ENCODE assay signal across 20 mouse cellular contexts in the genomic region with DNA sequence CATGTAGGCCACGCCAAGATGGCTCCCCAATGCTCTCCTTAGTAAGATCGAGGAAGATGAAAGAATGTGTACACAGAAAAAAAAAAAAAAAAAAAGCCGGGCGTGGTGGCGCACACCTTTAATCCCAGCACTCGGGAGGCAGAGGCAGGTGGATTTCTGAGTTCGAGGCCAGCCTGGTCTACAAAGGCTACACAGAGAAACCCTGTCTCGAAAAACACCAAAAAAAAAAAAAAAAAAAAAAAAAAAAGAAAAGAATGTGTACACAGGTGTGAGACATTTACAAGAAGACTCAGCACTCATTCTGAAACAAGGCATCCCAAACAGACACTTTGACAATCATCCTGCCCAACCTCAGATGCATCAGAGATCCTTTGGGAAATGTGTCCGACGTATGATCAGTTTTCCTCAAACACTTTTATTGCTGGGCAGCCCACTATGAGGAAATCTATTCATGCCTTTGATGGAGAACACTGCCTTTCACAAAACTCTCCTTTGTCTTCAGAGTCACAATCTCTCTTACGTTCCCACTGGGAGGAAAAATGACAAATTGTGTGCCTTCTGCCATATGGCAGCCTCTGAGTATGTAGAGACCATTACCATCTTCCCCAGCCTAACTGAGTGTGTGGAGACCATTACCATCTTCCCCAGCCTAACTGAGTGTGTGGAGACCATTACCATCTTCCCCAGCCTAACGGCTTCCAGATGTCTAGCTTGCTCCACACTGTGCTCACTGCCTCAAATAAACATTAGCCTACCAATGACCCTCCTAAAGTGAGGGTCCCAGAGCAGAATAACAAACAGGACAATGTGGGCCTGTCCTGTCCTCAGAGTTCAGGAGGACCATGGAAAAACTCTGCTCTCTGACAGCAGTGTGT.
DNase-seq lines count a peak whose midpoint lies in the region; ATAC-seq lines count a peak whose summit lies in the region.
"Had no signal": no experiment of that assay in that cellular context is flagged by ENCODE, and none has a peak within 500 bp of the region (broad histone marks: within the 10 kb centered on the region; RNA-seq: fewer than 3 reads in every experiment).

No protein-coding gene starts in this region.

- H3K9me3 ChIP-seq in neural tube, embryonic 15.5 days (replicated peaks) = no peaks in the 10 kb centered on the region
- no peaks in the 10 kb centered on the region for H3K9me3 ChIP-seq in neural tube, embryonic 11.5 days (ENCODE audit: control insufficient read depth, low read length)
- no peaks in the 10 kb centered on the region for H3K9me3 ChIP-seq in midbrain, embryonic 14.5 days (ENCODE audit: control insufficient read depth, low read length)
- H3K9me3 ChIP-seq: heart, embryonic 13.5 days; liver, embryonic 15.5 days; midbrain, embryonic 13.5 days had no signal

- no peak overlapping the region for H3K4me3 ChIP-seq in neural tube, embryonic 15.5 days (replicated peaks)
- no peak overlapping the region for H3K4me3 ChIP-seq in neural tube, embryonic 11.5 days (ENCODE audit: low read depth, low read length)
- no peak overlapping the region for H3K4me3 ChIP-seq in midbrain, embryonic 14.5 days (replicated peaks; ENCODE audit: low read depth, low read length)
- H3K4me3 ChIP-seq: heart, embryonic 13.5 days; layer of hippocampus, adult 2 months; liver, embryonic 15.5 days; midbrain, embryonic 13.5 days had no signal

- H3K4me1 ChIP-seq in neural tube, embryonic 15.5 days = no peaks in the 10 kb centered on the region
- H3K4me1 ChIP-seq in neural tube, embryonic 11.5 days (ENCODE audit: control insufficient read depth, insufficient read depth, low read length) = peaks cover 8% of the 10 kb centered on the region; the same call in 1 of the 2 replicates
- H3K4me1 ChIP-seq in midbrain, embryonic 14.5 days (ENCODE audit: control insufficient read depth, insufficient read depth, low read length) = no peaks in the 10 kb centered on the region

- 70% methylated on average over 11 of the region's 12 CpGs for WGBS in neural tube, embryonic 15.5 days
- 56% methylated on average over 10 of the region's 12 CpGs for WGBS in neural tube, embryonic 11.5 days
- WGBS in midbrain, embryonic 14.5 days = 87% methylated on average over 10 of the region's 12 CpGs

- no peak overlapping the region for H3K9ac ChIP-seq in neural tube, embryonic 15.5 days (replicated peaks)
- no peak overlapping the region for H3K9ac ChIP-seq in neural tube, embryonic 11.5 days (ENCODE audit: low read length)
- H3K9ac ChIP-seq in midbrain, embryonic 14.5 days (replicated peaks; ENCODE audit: low read length) = no peak overlapping the region
- H3K9ac ChIP-seq: heart, embryonic 13.5 days; liver, embryonic 15.5 days; midbrain, embryonic 13.5 days had no signal

- peak; percentile 24 for DNase-seq in neural tube, embryonic 10.5 days (ENCODE audit: extremely low spot score, low spot score)
- peak; percentile 63 for DNase-seq in embryo, embryonic 11 days
- peak; percentile 55 for DNase-seq in forelimb bud, embryonic 11.5 days (ENCODE audit: low read depth, low spot score)
- DNase-seq in neural tube, embryonic 11.5 days (ENCODE audit: low spot score) = peak; percentile 39
- DNase-seq in midbrain, embryonic 14.5 days = no peak
- DNase-seq: adrenal gland, adult 8-10 months; cerebellum, adult 9-11 months; heart, adult 18-20 months; kidney, adult 2 months; kidney, postnatal 14 days; left cerebral cortex, postnatal 4 days; right cerebral cortex, postnatal 25 days; thymus, postnatal 14 days had no signal

- H3K27me3 ChIP-seq in neural tube, embryonic 15.5 days (replicated peaks) = no peaks in the 10 kb centered on the region
- no peaks in the 10 kb centered on the region for H3K27me3 ChIP-seq in neural tube, embryonic 11.5 days (ENCODE audit: control insufficient read depth, insufficient read depth, low read length)
- no peaks in the 10 kb centered on the region for H3K27me3 ChIP-seq in midbrain, embryonic 14.5 days (ENCODE audit: control insufficient read depth, insufficient read depth, low read length)
- H3K27me3 ChIP-seq: heart, embryonic 13.5 days; liver, embryonic 15.5 days; midbrain, embryonic 13.5 days had no signal

- no peak overlapping the region for H3K4me2 ChIP-seq in neural tube, embryonic 15.5 days
- no peak overlapping the region for H3K4me2 ChIP-seq in neural tube, embryonic 11.5 days (ENCODE audit: low read depth)
- H3K4me2 ChIP-seq in midbrain, embryonic 14.5 days (ENCODE audit: low read length) = no peak overlapping the region
- H3K4me2 ChIP-seq: heart, embryonic 13.5 days; liver, embryonic 15.5 days; midbrain, embryonic 13.5 days had no signal

- ATAC-seq in neural tube, embryonic 15.5 days (ENCODE audit: low FRiP score) = no peak
- ATAC-seq in neural tube, embryonic 11.5 days (ENCODE audit: insufficient read depth, low FRiP score, low TSS enrichment) = no peak
- ATAC-seq in activated CD4-positive, CD25-positive, alpha-beta regulatory T cell, adult 4 months = no peak
- ATAC-seq in midbrain, embryonic 14.5 days (ENCODE audit: low FRiP score, low TSS enrichment) = no peak
- ATAC-seq: lung, postnatal 0 days; midbrain, embryonic 13.5 days had no signal

- no peak overlapping the region for H3K27ac ChIP-seq in neural tube, embryonic 15.5 days (replicated peaks)
- H3K27ac ChIP-seq in neural tube, embryonic 11.5 days (ENCODE audit: low read depth, low read length) = no peak overlapping the region; the same call in 1 of the 2 replicates
- no peak overlapping the region for H3K27ac ChIP-seq in midbrain, embryonic 14.5 days (replicated peaks; ENCODE audit: low read depth, low read length)
- H3K27ac ChIP-seq: heart, embryonic 13.5 days; layer of hippocampus, adult 2 months; liver, embryonic 15.5 days; midbrain, embryonic 13.5 days had no signal

- no peaks in the 10 kb centered on the region for H3K36me3 ChIP-seq in neural tube, embryonic 15.5 days
- H3K36me3 ChIP-seq in neural tube, embryonic 11.5 days (ENCODE audit: control insufficient read depth, insufficient read depth, low read length) = no peaks in the 10 kb centered on the region; the same call in 1 of the 2 replicates
- no peaks in the 10 kb centered on the region for H3K36me3 ChIP-seq in midbrain, embryonic 14.5 days (ENCODE audit: control insufficient read depth, insufficient read depth, low read length)
- H3K36me3 ChIP-seq: liver, embryonic 15.5 days had no signal
